Mouse (Mus musculus) kidney, postnatal 14 days (tissue): ENCODE results near the gene Cnot2.
"Not testable (repeated sequence)": the region's sequence is repeated elsewhere in the genome, so short reads cannot be mapped to it uniquely, and the experiment has no call there.

Source experiments
- DNase-seq: peaks from one replicate; pipeline ENCODE4 v3.0.0; 2022; ENCODE audit warnings: mixed read lengths

Gene Cnot2

DNA sequence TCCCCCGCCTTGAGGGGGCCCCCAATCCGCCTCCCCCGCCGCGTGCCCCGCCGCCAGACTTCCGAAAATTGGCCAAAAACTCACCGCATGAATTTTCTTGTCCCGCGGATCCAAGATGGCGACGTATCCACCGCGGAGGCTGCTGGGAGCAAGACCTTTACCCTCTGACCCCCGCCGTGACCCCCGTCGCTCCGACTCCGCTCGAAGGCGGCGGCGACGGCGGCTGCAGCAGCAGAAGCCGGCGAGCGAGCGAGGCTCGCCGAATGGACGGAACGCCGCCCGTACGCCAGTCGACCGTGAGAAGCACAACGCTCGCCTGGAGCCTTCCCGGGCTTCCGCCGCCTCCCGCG is at the start of gene Cnot2:
Gene Cnot2, minus strand, starts transcription at position 143 of the 350 bp plus-strand sequence.
- DNase-seq: peak; percentile 95

DNA sequence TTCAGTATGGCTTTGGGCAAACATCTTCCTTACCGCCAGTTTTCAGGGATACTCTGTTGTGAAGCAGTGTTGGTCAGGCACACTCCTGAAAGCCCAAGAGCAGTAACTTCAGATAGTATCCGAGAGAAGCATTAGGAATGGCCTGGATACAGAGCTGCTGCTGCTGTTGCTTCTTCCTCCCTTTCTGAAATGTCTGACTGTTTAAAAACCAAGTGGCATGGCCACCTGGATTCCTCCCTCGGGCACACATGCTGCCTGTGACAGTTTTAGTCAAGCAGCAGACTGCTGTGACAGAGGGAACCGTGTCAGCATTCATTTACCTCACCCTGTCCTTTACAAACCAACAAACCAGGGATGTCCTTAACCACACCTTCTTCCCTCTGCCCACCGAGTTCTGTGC is 47.6 kb upstream of the Cnot2 start:
- DNase-seq: no peak

GRCm38 (mm10) chr10:116626009-116626408 is 44.7 kb upstream of the Cnot2 start:
- DNase-seq: no peak

DNA sequence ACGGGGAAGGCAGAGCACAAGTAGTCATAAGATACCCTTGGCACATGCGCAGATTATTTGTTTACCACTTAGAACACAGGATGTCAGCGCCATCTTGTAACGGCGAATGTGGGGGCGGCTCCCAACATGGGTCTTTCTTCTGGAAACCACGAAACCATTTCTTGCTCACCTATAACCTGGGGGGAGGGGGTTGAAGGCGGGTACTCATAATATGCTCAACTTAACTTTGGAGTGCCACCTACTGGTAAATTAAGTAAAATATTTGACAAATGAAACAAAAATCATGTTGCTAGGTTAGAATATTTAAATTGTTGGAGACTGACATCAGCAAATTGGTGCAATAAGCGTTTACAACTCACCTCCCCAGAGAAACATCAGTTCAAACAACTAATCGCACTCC is 31.9 kb upstream of the Cnot2 start:
- not testable (repeated sequence) for DNase-seq

- DNase-seq: no peak
Measured at GRCm38 (mm10) chr10:116604905-116605162, 23.5 kb upstream of the Cnot2 start.

- DNase-seq: no peak
Measured at GRCm38 (mm10) chr10:116604081-116604904, 23.0 kb upstream of the Cnot2 start.

DNA sequence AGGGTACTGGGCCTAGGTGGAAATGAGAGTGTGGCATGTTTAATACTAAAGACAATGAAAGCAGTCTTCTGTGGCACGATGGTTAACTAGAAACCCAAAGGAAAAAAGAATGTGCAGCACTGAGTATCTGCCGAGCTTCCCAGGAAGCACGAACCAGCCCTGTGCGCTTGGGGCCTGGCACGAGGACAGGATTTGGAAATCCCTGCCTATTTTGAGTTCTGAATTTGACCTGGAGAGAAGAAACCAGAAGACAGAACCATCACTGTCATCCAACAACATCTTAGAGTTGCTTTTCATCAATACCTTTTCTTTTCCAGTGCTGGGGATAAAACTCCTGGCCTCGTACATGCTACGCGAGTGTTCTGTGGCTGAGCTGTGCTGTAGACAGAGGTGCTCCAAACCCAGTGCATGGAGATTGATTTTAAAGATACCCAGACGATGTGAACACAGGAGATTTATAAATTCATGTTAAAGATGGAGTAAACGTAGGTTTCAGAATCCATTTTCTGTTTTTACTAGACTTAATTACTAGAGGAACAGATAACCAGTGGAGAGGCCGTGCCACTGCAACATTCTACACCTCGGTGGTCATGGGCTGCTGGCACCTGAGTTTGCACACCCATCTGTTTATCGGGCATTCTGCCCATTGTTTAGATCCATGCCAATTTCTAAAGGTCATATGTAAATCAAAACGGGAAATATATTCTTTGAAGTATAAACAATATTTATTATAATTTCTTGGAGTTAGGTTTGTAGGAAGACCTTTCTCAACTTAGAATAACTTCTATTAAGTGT is 17.9 kb upstream of the Cnot2 start:
- no peak for DNase-seq

GRCm38 (mm10) chr10:116582738-116583137 is 1.4 kb upstream of the Cnot2 start:
- DNase-seq: peak; percentile 17

DNA sequence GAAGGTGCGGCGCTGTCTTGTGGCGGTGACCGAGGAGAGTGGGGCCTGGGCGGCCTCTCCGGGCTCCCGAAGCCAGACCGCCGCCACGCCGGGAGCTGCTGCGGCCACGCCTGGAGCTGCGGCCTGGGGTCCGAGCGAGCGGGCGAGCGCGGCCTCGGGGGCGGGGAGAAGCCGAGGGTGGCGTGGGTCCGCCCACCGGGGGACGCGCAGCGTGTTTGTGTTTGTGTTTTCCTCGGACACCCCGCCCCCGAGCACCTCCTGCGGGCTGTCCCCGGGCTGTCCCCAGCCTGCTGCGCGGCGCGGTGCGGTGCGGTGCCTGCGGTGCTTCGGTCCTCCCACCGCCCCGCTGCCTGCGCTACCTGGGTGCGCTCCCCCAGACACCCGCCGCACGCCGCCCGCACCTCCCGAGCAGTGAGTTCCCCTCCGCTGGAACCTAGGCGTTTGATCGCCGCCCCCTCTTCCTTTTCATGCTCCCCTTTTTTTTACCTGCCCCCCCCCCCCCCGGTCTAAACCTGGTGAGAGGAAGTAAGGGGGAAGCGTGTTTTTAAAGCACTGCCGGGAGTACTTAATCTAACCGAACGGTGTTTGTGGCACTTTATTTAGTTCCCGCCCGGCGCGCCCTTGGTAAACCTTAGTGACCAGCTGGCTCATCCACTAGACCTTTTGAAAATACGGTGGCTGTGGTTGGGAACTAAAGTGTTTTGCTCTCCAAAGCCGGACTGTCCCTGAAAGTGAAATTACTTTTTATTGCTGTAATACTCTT is 589 bp upstream of the Cnot2 start:
- peak; percentile 84 for DNase-seq

- peak; percentile 46 for DNase-seq
Measured at GRCm38 (mm10) chr10:116580591-116581358, 536 bp downstream of the Cnot2 start.

DNA sequence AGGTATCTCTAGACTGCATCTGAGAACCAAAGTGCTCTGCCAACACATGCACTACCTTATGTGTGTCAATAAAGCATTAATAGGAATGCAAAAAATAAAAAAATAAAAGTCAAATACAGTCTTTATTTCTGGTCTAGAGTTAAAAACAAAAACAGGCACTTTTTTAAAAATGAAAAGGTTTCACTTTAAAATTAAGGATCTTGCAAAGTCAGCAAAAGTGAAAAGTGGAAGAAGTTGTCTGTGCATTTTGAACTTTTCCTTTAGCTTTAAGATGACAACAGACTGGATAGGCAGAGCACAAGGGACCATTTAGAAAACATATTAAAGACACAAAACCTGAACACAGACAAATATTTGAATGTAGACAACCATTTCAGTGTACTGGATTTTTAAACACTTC is 1.8 kb downstream of the Cnot2 start:
- no peak for DNase-seq

DNA sequence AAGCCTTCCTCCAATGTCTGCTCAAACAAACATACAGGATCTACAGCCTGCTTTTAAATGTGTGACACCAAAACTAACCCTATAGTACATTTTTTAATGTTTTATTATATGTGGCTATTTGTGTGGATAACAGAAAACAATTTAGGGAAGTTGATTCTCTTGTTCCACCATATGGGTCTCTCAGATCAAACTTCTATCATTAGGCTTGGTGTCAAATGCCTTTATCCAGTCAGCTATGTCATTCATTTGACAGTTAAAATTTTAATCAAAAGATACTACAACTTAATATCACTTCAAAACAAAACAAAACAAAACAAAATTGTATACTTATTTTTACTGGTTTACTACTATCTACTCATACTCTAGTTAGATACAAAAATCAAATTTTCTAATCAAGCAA is 2.9 kb downstream of the Cnot2 start:
- no peak for DNase-seq

DNA sequence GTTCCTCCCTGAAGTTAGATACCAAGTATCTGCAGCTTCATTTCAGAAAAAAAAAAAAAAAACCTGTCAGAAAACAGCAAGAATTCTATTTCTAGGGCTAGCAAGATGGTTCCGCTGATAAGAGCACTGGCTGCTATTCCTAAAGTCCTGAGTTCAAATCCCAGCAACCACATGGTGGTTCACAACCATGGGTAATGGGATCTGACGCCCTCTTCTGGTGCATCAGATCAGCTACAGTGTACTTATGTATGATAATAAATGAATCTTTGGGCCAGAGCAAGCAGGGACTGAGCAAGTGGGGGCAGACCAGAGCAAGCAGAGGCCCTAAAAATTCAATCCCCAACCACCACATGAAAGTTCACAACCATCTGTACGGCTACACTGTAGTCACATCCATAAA is 4.1 kb downstream of the Cnot2 start:
- DNase-seq: no peak

DNA sequence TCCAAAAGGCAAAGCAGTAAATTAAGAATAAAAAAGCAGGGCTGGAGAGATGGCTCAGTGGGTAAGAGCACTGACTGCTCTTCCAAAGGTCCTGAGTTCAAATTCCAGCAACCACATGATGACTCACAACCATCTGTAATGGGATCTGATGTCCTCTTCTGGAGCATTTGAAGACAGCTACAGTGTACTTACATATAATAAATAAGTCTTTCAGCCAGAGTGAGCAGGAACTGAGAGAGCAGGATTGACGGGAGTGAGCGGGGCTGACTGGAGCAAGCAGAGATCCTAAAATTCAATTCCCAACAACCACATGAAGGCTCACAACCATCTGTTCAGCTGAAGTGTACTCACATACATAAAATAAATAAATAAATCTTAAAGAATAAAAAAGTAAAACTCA is 5.2 kb downstream of the Cnot2 start:
- DNase-seq: not testable (repeated sequence)

- DNase-seq: no peak
Measured at GRCm38 (mm10) chr10:116570526-116570925, 10.8 kb downstream of the Cnot2 start.

- no peak for DNase-seq
Measured at GRCm38 (mm10) chr10:116568539-116568938, 12.8 kb downstream of the Cnot2 start.

- DNase-seq: peak; percentile 23
Measured at GRCm38 (mm10) chr10:116567491-116568405, 13.6 kb downstream of the Cnot2 start.

- not testable (repeated sequence) for DNase-seq
Measured at GRCm38 (mm10) chr10:116566492-116566891, 14.8 kb downstream of the Cnot2 start.

DNA sequence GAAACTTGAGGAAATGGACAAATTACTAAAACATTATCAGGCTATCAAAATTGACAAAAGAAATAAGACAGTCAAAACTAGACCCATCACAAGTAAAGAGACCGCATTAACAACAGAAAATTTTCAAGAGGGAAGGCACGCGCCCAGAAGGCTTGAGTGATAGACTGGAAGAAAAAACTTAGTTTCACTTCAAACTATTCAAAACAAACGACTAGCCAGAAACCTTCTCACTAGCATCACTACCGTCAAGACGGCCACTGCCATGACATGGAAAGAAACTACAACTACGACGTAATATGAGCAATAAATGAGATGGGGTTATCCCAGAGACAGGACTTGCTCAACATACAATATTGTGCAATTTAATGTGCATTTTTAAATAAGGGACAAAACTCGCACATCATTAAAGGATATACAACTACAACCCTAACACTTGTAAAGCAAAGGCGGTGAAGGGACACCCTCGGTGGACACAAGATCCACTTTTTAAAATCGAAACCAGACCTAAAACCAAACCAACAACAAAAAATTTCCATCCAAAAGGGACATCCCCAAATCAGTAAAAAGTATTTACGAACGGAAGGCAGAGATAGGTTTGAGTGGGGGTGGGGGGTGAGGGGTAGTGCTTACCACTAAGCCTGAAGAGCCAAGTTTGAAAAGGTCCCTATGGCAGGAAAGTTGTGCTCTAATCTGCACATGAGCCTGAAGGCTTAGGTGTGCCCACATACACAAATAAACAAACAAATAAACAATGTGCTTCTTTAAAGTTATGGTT is 16.3 kb downstream of the Cnot2 start:
- DNase-seq: no peak

DNA sequence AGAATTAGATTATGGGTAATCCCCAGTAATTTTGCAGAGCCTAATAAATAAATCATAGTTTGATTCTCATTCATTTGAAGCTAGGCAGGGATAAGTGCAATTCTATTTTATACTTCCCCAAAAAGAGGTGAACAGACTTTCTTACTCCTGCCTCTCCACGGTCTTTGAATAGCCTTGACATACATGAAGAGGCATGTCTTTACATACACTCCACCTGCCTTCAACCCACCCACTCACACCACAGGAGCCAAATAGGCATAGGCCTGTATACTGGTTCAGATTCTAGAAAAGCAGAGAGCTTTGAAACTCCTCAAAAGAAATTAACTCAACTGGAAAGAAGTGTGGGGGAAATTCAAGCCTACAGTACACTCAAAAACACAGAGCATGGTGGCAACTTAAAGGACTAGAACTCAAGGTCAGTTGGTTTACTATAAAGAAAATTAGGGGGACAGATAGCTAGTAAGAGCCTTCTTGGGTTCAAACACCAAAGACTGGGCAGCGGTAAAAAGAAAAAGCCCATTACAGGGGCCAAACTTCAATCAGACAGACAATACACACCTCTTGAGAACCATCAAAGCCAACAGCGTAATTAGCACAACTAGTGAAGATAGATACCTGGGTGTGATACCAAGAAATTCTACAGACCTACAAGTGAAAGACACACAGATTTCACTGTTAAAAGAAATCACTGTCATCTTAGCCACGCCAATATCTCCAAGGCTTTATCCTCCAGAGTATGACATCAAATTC is 18.4 kb downstream of the Cnot2 start:
- DNase-seq: no peak
